Mouse (Mus musculus): ENCODE measurements around the gene Pik3r4. TPM values are rescaled to one million over a fixed set of nuclear protein-coding genes. Genes with fewer than 3 reads are reported as not detected.

Pik3r4 gene
- polyA plus RNA-seq, 1 experiment, result 16.6 TPM

- Histone ChIP-seq H3K4me3 (ENCODE audit: insufficient read depth, low read depth, low read length) (no peak overlapping the region), H3K27ac (ENCODE audit: insufficient read depth, low read depth, low read length) (no peak overlapping the region), H3K36me3 (ENCODE audit: control insufficient read depth, insufficient read depth, low read length) (no peaks in the 10 kb centered on the region), H3K4me1 (ENCODE audit: control insufficient read depth, insufficient read depth, low read length) (no peaks in the 10 kb centered on the region), H3K27me3 (replicated peaks; ENCODE audit: control insufficient read depth, insufficient read depth, low read length) (no peaks in the 10 kb centered on the region)
- 37% methylated on average over 9 of the region's 9 CpGs for WGBS
- DNase-seq, result peak; percentile 29
- TF ChIP-seq CTCF (conservative IDR thresholded peaks at IDR 0.05; ENCODE audit: insufficient read depth, insufficient read length, low read depth, low read length) (no peak), POLR2A (IDR thresholded peaks at IDR 0.05; ENCODE audit: low read depth, low read length) (no peak)
Observed at GRCm38 (mm10) chr9:105697764-105698396, 55.1 kb downstream of the Pik3r4 start.

DNA sequence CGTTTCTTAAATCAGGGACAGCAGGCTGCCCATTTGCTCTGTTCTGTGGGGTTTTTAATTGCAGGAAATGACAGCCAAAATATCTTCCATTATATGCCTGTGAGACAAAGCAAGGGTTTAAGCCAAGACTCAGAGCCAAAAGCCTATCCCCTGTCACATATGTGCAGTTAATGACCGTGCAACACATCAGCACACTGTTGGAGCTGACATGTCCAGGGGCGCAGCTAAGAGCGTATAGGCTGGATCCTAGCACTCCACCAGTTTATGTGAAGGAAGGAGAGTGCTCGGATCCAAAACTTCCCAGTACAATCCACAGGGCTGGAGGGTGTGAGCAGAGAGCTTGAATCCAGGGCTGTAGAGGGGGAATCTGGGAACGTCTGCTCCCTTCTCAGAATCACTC lies 57.9 kb downstream of the Pik3r4 start:
- no peak for TF ChIP-seq CTCF (conservative IDR thresholded peaks at IDR 0.05; ENCODE audit: insufficient read depth, insufficient read length, low read depth, low read length)
- DNase-seq, result no peak
- Histone ChIP-seq H3K36me3 (ENCODE audit: control insufficient read depth, insufficient read depth, low read length) (no peaks in the 10 kb centered on the region), H3K4me1 (ENCODE audit: control insufficient read depth, insufficient read depth, low read length) (no peaks in the 10 kb centered on the region), H3K27ac (ENCODE audit: insufficient read depth, low read depth, low read length) (no peak overlapping the region), H3K27me3 (replicated peaks; ENCODE audit: control insufficient read depth, insufficient read depth, low read length) (no peaks in the 10 kb centered on the region), H3K4me3 (ENCODE audit: insufficient read depth, low read depth, low read length) (no peak overlapping the region)
- 78% methylated on average over 6 of the region's 6 CpGs for WGBS

GRCm38 (mm10) chr9:105701966-105702365 lies 59.2 kb downstream of the Pik3r4 start:
- DNase-seq, result no peak
- WGBS, result 75% methylated on average over 9 of the region's 9 CpGs

GRCm38 (mm10) chr9:105704226-105704932 lies 61.6 kb downstream of the Pik3r4 start:
- 77% methylated on average over 16 of the region's 16 CpGs for WGBS

More at GRCm38 (mm10) chr9:105701966-105702365, 59.2 kb downstream of the Pik3r4 start:
- no peak overlapping the region for H3K4me3 ChIP-seq (ENCODE audit: insufficient read depth, low read depth, low read length)
- no peaks in the 10 kb centered on the region for H3K36me3 ChIP-seq (ENCODE audit: control insufficient read depth, insufficient read depth, low read length)
- TF ChIP-seq POLR2A (IDR thresholded peaks at IDR 0.05; ENCODE audit: low read depth, low read length), result no peak
- no peak for TF ChIP-seq CTCF (conservative IDR thresholded peaks at IDR 0.05; ENCODE audit: insufficient read depth, insufficient read length, low read depth, low read length)
- no peaks in the 10 kb centered on the region for H3K4me1 ChIP-seq (ENCODE audit: control insufficient read depth, insufficient read depth, low read length)
- H3K27me3 ChIP-seq (replicated peaks; ENCODE audit: control insufficient read depth, insufficient read depth, low read length), result no peaks in the 10 kb centered on the region
- H3K27ac ChIP-seq (ENCODE audit: insufficient read depth, low read depth, low read length), result no peak overlapping the region

DNA sequence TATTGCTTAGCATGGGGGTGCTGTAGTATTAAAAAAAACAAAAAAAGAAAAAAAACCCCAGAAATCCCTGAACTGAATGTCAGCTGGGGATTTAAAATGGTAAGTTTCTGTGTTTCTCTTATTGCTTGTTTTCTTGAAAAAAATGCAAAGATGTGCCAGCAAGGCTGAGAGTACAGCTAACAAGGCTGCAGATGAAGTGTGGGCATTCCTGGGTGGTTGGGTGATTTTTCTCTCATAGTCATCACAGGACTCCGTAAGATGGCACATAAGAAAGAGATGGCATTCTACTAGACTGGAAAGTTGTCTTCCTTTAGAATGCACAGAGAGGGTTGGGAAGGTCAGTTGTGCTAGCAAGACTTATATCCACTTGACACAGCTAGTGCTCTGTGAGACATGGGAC lies 62.2 kb downstream of the Pik3r4 start:
- Histone ChIP-seq H3K27ac (ENCODE audit: insufficient read depth, low read depth, low read length) (no peak overlapping the region), H3K4me3 (ENCODE audit: insufficient read depth, low read depth, low read length) (no peak overlapping the region), H3K27me3 (replicated peaks; ENCODE audit: control insufficient read depth, insufficient read depth, low read length) (no peaks in the 10 kb centered on the region), H3K36me3 (ENCODE audit: control insufficient read depth, insufficient read depth, low read length) (no peaks in the 10 kb centered on the region), H3K4me1 (ENCODE audit: control insufficient read depth, insufficient read depth, low read length) (no peaks in the 10 kb centered on the region)
- 100% methylated on average over 1 of the region's 1 CpGs for WGBS
- no peak for TF ChIP-seq POLR2A (IDR thresholded peaks at IDR 0.05; ENCODE audit: low read depth, low read length)
- no peak for TF ChIP-seq CTCF (conservative IDR thresholded peaks at IDR 0.05; ENCODE audit: insufficient read depth, insufficient read length, low read depth, low read length)
- no peak for DNase-seq

More at GRCm38 (mm10) chr9:105704226-105704932, 61.6 kb downstream of the Pik3r4 start:
- no peak for DNase-seq
- no peak overlapping the region for H3K27ac ChIP-seq (ENCODE audit: insufficient read depth, low read depth, low read length)
- no peak overlapping the region for H3K4me3 ChIP-seq (ENCODE audit: insufficient read depth, low read depth, low read length)
- H3K4me1 ChIP-seq (ENCODE audit: control insufficient read depth, insufficient read depth, low read length), result no peaks in the 10 kb centered on the region
- H3K27me3 ChIP-seq (replicated peaks; ENCODE audit: control insufficient read depth, insufficient read depth, low read length), result no peaks in the 10 kb centered on the region
- H3K36me3 ChIP-seq (ENCODE audit: control insufficient read depth, insufficient read depth, low read length), result no peaks in the 10 kb centered on the region
- TF ChIP-seq POLR2A (IDR thresholded peaks at IDR 0.05; ENCODE audit: low read depth, low read length) (no peak), CTCF (conservative IDR thresholded peaks at IDR 0.05; ENCODE audit: insufficient read depth, insufficient read length, low read depth, low read length) (no peak)

DNA sequence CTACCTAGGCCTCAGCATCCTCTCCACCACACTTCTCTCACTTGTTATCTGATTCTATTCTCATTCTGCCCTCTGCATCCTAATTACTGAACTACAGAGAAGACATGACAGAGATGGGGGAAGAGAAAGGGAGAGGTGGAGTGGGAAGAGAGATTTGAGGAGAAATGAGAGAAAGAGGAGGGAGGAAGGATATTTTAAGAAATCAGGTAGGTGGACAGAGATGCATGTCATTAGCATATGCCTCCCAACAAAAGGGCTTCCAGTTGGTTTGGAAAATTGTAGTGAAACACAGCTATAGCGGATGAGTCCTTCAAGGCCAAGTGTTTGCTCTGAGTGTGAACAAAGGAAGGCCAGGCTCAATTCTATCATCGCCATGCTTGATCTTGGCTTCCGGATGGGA lies 69.3 kb downstream of the Pik3r4 start:
- no peaks in the 10 kb centered on the region for H3K36me3 ChIP-seq (ENCODE audit: control insufficient read depth, insufficient read depth, low read length)
- TF ChIP-seq CTCF (conservative IDR thresholded peaks at IDR 0.05; ENCODE audit: insufficient read depth, insufficient read length, low read depth, low read length) (no peak), POLR2A (IDR thresholded peaks at IDR 0.05; ENCODE audit: low read depth, low read length) (no peak)
- no peaks in the 10 kb centered on the region for H3K4me1 ChIP-seq (ENCODE audit: control insufficient read depth, insufficient read depth, low read length)
- WGBS, result 97% methylated on average over 3 of the region's 3 CpGs
- no peak overlapping the region for H3K27ac ChIP-seq (ENCODE audit: insufficient read depth, low read depth, low read length)
- DNase-seq, result no peak
- H3K4me3 ChIP-seq (ENCODE audit: insufficient read depth, low read depth, low read length), result no peak overlapping the region
- no peaks in the 10 kb centered on the region for H3K27me3 ChIP-seq (replicated peaks; ENCODE audit: control insufficient read depth, insufficient read depth, low read length)

DNA sequence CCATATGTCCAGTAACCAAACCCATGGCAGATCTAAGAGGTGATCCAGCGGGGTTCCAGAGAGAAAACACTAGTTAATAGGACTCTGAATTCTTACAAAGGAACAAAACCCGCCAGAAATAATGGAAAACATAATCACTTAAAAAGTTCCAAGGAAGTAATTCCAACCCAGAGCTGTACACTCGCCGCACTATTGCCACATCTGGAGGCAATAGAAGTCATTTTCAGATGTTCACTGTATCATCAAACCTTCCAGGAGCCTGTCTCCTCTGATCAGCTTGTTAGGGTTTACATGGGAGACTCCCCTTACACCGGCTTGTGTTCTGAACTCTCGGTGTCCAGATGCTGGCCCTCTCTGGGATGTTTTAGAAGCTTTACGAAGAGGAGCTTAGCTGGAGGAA lies 76.6 kb downstream of the Pik3r4 start:
- no peak overlapping the region for H3K27ac ChIP-seq (ENCODE audit: insufficient read depth, low read depth, low read length)
- TF ChIP-seq POLR2A (IDR thresholded peaks at IDR 0.05; ENCODE audit: low read depth, low read length), result no peak
- no peak for DNase-seq
- no peaks in the 10 kb centered on the region for H3K4me1 ChIP-seq (ENCODE audit: control insufficient read depth, insufficient read depth, low read length)
- H3K36me3 ChIP-seq (ENCODE audit: control insufficient read depth, insufficient read depth, low read length), result no peaks in the 10 kb centered on the region
- 87% methylated on average over 7 of the region's 7 CpGs for WGBS
- H3K27me3 ChIP-seq (replicated peaks; ENCODE audit: control insufficient read depth, insufficient read depth, low read length), result no peaks in the 10 kb centered on the region
- H3K4me3 ChIP-seq (ENCODE audit: insufficient read depth, low read depth, low read length), result no peak overlapping the region

Measured in kidney, adult 2 months (tissue).